Mouse (Mus musculus) lung, embryonic 16.5 days (tissue): ENCODE measurements around the gene Csrnp3. TPM values are rescaled to one million over a fixed set of nuclear protein-coding genes. Genes with fewer than 3 reads are reported as not detected.

Source experiments
- ATAC-seq: fragments of 200-750 bp; cut with Nextera tagmentation; 2 replicates; pipeline ENCODE4 v1.8.0; 2017; ENCODE audit warnings: low read depth, mild to moderate bottlenecking, moderate library complexity
- H3K27ac ChIP-seq: fragments of 300-500 bp; sonication (generic); 2 replicates; pipeline ENCODE4 v1.5.1; 2014; ENCODE audit warnings: mild to moderate bottlenecking, control low read depth, low read length
- H3K27me3 ChIP-seq: fragments of 300-500 bp; sonication (generic); 2 replicates; pipeline ENCODE4 v1.6.1; 2014; ENCODE audit warnings: low read depth, low read length, mixed read lengths; ENCODE audit not compliant: control insufficient read depth, insufficient read depth
- H3K36me3 ChIP-seq: fragments of 300-500 bp; sonication (generic); 2 replicates; pipeline ENCODE4 v1.6.1; 2014; ENCODE audit warnings: low read length; ENCODE audit not compliant: control insufficient read depth, insufficient read depth
- H3K4me1 ChIP-seq: fragments of 300-500 bp; sonication (generic); replicated peaks from 2 replicates; pipeline ENCODE4 v1.6.1; 2014; ENCODE audit warnings: low read length, mixed read lengths; ENCODE audit not compliant: control insufficient read depth, insufficient read depth
- H3K4me2 ChIP-seq: fragments of 300-500 bp; sonication (generic); 2 replicates; pipeline ENCODE4 v1.6.1; 2014; ENCODE audit warnings: low read depth, low read length, control low read depth
- H3K4me3 ChIP-seq: fragments of 300-500 bp; sonication (generic); 2 replicates; pipeline ENCODE4 v1.5.1; 2014; ENCODE audit warnings: mild to moderate bottlenecking, low read length, control low read depth
- H3K9ac ChIP-seq: fragments of 300-500 bp; sonication (generic); 2 replicates; pipeline ENCODE4 v1.6.1; 2014; ENCODE audit warnings: low read length, control low read depth
- H3K9me3 ChIP-seq: fragments of 300-500 bp; sonication (generic); 2 replicates; pipeline ENCODE4 v1.6.1; 2016; ENCODE audit warnings: low read length; ENCODE audit not compliant: control insufficient read depth
- WGBS: fragments of 180-500 bp; shearing (Covaris S2); extraction: QIAGEN DNeasy Blood & Tissue Kit; methylation state at CpG from one replicate; pipeline ENCODE4 v1.1.7; 2014; 5-methylcytosine and 5-hydroxymethylcytosine counted together
- polyA plus RNA-seq: library from polyadenylated mRNA; unstranded; fragments of >200 nt; fragmentation: Nextera tagmentation; extraction: Ambion mirVana; gene quantifications from 2 replicates; pipeline ENCODE4 v1.2.1, GENCODE M21; 2015

Gene Csrnp3
- polyA plus RNA-seq, 1 experiment from 2014 or later: 0.58 TPM

GRCm38 (mm10) chr2:66041917-66042419 is 196.4 kb downstream of the Csrnp3 start:
- Histone ChIP-seq H3K4me1 (no peaks in the 10 kb centered on the region), H3K27me3 (no peaks in the 10 kb centered on the region), H3K9me3 (no peaks in the 10 kb centered on the region), H3K4me2 (no peak overlapping the region), H3K27ac (no peak overlapping the region), H3K9ac (no peak overlapping the region), H3K4me3 (no peak overlapping the region), H3K36me3 (no peaks in the 10 kb centered on the region)
- WGBS: 76% methylated on average over 9 of the region's 9 CpGs
- no peak for ATAC-seq

DNA sequence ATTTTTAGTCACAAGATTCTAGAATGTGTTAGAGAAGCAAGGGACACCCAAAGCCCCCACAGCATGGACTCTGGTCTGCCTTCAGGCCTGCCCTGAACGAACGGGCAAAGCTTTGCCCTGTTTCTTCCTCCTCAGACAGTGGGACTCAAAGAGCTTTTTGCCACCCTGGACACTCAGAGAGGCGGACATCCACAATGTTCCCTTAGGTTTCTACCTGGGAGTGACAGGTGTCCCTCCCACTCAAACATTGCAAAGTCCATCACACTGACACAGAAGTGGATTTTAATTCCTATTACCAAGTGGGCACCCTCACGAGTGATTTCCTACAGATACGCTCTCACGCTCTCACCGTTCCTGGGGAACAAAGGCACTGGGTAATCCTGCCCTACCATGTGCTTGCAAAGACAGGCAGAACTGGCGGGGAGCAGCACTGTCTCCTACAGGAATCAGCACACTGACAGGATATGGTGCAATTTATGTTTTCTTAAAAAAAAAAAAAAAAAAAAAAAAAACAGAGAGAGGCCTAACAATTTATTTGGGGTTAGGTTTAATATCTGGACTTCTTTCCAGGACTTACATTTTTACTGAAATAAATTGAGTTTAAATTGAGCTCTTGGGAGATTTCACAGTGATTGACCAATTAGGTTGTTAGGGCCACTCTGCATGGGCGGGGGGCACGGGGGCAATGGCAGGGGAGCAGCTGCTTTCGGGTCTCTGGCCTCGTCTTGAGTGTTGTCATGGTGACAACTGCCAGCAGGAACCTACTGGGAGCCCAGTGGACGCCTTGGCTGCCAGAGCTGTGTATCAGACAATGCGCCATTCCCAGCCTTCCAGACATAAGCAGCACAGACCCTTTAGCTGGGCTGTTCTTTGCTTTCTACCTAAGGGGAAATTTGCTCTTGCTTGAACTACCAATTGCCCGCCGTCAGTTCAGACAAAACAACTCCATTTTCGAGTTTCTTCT is 198.2 kb downstream of the Csrnp3 start:
- Histone ChIP-seq H3K4me1 (no peaks in the 10 kb centered on the region), H3K9me3 (no peaks in the 10 kb centered on the region), H3K27me3 (no peaks in the 10 kb centered on the region), H3K4me3 (no peak overlapping the region), H3K9ac (no peak overlapping the region), H3K36me3 (no peaks in the 10 kb centered on the region), H3K4me2 (no peak overlapping the region), H3K27ac (no peak overlapping the region)
- ATAC-seq: no peak
- 63% methylated on average over 17 of the region's 17 CpGs for whole genome bisulfite sequencing

DNA sequence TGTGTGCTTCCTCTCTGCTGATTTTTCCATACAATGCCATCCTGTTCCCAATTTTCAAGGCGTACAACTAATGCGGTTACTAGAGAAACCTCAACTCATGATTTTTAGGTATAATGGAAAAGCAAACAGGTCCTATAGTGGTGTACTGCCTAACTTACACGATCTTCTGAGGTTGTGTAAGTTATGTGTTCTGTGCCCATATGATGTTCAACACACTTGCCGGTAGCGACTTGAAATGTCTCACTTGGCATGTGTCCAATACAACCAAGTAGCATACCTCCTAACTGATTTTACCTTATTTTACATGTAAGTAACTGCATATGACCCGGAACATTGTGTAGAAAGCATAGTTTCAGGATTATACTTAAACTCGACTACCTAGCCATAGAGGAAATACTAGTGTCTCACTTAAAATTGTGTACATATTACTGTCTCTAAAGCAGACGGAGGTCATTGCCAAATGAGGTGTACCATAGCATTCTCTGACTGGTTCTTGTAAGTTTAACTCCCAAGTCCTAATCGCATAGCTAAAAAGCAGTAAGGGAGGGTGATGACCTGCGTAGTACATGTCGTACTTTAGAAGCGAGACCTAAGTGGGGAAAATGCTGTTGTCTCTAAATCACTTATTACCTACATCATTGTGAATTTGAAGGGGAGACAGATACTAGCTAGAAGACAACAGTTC is 199.0 kb downstream of the Csrnp3 start:
- Histone ChIP-seq H3K9ac (no peak overlapping the region), H3K27ac (no peak overlapping the region), H3K36me3 (no peaks in the 10 kb centered on the region), H3K4me3 (no peak overlapping the region), H3K27me3 (no peaks in the 10 kb centered on the region), H3K4me2 (no peak overlapping the region), H3K9me3 (no peaks in the 10 kb centered on the region), H3K4me1 (no peaks in the 10 kb centered on the region)
- no peak for ATAC-seq
- WGBS: 82% methylated on average over 12 of the region's 12 CpGs

- Histone ChIP-seq H3K4me1 (no peaks in the 10 kb centered on the region), H3K4me3 (no peak overlapping the region), H3K9ac (no peak overlapping the region), H3K27ac (no peak overlapping the region), H3K36me3 (no peaks in the 10 kb centered on the region), H3K9me3 (no peaks in the 10 kb centered on the region), H3K4me2 (no peak overlapping the region), H3K27me3 (no peaks in the 10 kb centered on the region)
- no peak for ATAC-seq
- WGBS: 87% methylated on average over 10 of the region's 10 CpGs
Measured at GRCm38 (mm10) chr2:66063291-66063690, 217.7 kb downstream of the Csrnp3 start.

GRCm38 (mm10) chr2:66069454-66069853 is 223.9 kb downstream of the Csrnp3 start:
- 0 out of 2 replicates have a peak, but pooled peaks have one; percentile 28 for ATAC-seq
- Histone ChIP-seq H3K36me3 (no peaks in the 10 kb centered on the region), H3K27ac (no peak overlapping the region), H3K4me2 (no peak overlapping the region), H3K27me3 (no peaks in the 10 kb centered on the region), H3K9ac (no peak overlapping the region), H3K4me3 (no peak overlapping the region), H3K4me1 (no peaks in the 10 kb centered on the region), H3K9me3 (no peaks in the 10 kb centered on the region)
- WGBS: 43% methylated on average over 6 of the region's 6 CpGs

GRCm38 (mm10) chr2:66080731-66081130 is 235.2 kb downstream of the Csrnp3 start:
- H3K4me1 ChIP-seq: peaks cover 4% of the 10 kb centered on the region
- no peaks in the 10 kb centered on the region for H3K9me3 ChIP-seq
- no peak for ATAC-seq
- H3K27me3 ChIP-seq: no peaks in the 10 kb centered on the region
- no peak overlapping the region for H3K4me2 ChIP-seq
- H3K9ac ChIP-seq: no peak overlapping the region
- H3K4me3 ChIP-seq: no peak overlapping the region
- no peak overlapping the region for H3K27ac ChIP-seq
- H3K36me3 ChIP-seq: no peaks in the 10 kb centered on the region
- WGBS: 98% methylated on average over 2 of the region's 2 CpGs

Other genes starting within 250 kb of the Csrnp3 start
- gene Scn2a, start 225.0 kb upstream of the Csrnp3 start, polyA plus RNA-seq: 1.4 and 1.9 TPM in 2 replicates